Mouse (Mus musculus) stomach, adult 2 months (tissue): ENCODE measurements around the gene Utp14a. TPM values are rescaled to one million over a fixed set of nuclear protein-coding genes. Genes with fewer than 3 reads are reported as not detected.

ENCODE experiments used
- polyA plus RNA-seq: library from polyadenylated mRNA; depleted of rRNA; stranded (reverse); fragments of >200 nt; gene quantifications from 2 replicates; pipeline ENCODE4 v1.2.3, GENCODE M21; 2012; rRNA removed

Utp14a gene
- 0.08 and 0.55 TPM in 2 replicates for polyA plus RNA-seq

GRCm38 (mm10) chrX:48256468-48257007, at the start of gene Utp14a:
Gene Utp14a (plus strand): TSS chrX:48256862.

GRCm38 (mm10) chrX:48208519-48209185, 48.0 kb upstream of the Utp14a start, which contains the start of gene Zdhhc9:
Gene Zdhhc9 (minus strand): TSS chrX:48208878.

Other genes starting within 250 kb of the Utp14a start
- 0.84 and 1.2 TPM in 2 replicates for gene Apln, start 222.0 kb upstream of the Utp14a start, polyA plus RNA-seq
- gene Xpnpep2, start 148.1 kb upstream of the Utp14a start, polyA plus RNA-seq, result 0.22 and 0.48 TPM in 2 replicates
- 0.69 and 1.1 TPM in 2 replicates for gene Sash3, start 110.4 kb upstream of the Utp14a start, polyA plus RNA-seq
- 12.5 and 15.6 TPM in 2 replicates for gene Zdhhc9, start 48.0 kb upstream of the Utp14a start, polyA plus RNA-seq
- gene Bcorl1, start 84.5 kb downstream of the Utp14a start, polyA plus RNA-seq, result 1.4 and 2.1 TPM in 2 replicates
- gene Elf4, start 206.3 kb downstream of the Utp14a start, polyA plus RNA-seq, result 8.1 and 12.2 TPM in 2 replicates